Mouse (Mus musculus): Measurements from ENCODE around the gene Col25a1. TPM values are rescaled to one million over a fixed set of nuclear protein-coding genes. Genes with fewer than 3 reads are reported as not detected.

Col25a1 gene
- polyA plus RNA-seq, 2 experiments, result 14.2 to 15.3 TPM

GRCm38 (mm10) chr3:130090460-130090859 lies 40.8 kb upstream of the Col25a1 start:
- WGBS, result 87% methylated on average over 9 of the region's 9 CpGs
- DNase-seq (ENCODE audit: low spot score) (no peak), ATAC-seq (ENCODE audit: low FRiP score, low read depth) (no peak)
- Histone ChIP-seq H3K36me3 (ENCODE audit: control insufficient read depth, insufficient read depth, low read length) (no peaks in the 10 kb centered on the region), H3K27me3 (ENCODE audit: control insufficient read depth, insufficient read depth, low read length) (no peaks in the 10 kb centered on the region), H3K9ac (ENCODE audit: low read depth, low read length, severe bottlenecking) (no peak overlapping the region), H3K9me3 (ENCODE audit: control insufficient read depth, low read length) (no peaks in the 10 kb centered on the region), H3K4me2 (replicated peaks; ENCODE audit: low read depth, low read length, severe bottlenecking) (no peak overlapping the region), H3K27ac (replicated peaks; ENCODE audit: low read depth, low read length) (no peak overlapping the region), H3K4me1 (ENCODE audit: control insufficient read depth, insufficient read depth, low read length) (peaks cover 21% of the 10 kb centered on the region), H3K4me3 (replicated peaks; ENCODE audit: low read length) (no peak overlapping the region)
- TF ChIP-seq POLR2A (IDR thresholded peaks at IDR 0.05; ENCODE audit: borderline replicate concordance, extremely low read depth, insufficient read depth, insufficient read length), result no peak

- ATAC-seq (ENCODE audit: low FRiP score, low read depth), result no peak
- no peaks in the 10 kb centered on the region for H3K4me1 ChIP-seq (ENCODE audit: control insufficient read depth, insufficient read depth, low read length)
- H3K9ac ChIP-seq (ENCODE audit: low read depth, low read length, severe bottlenecking), result no peak overlapping the region
- no peak overlapping the region for H3K4me2 ChIP-seq (replicated peaks; ENCODE audit: low read depth, low read length, severe bottlenecking)
- H3K27ac ChIP-seq (replicated peaks; ENCODE audit: low read depth, low read length), result no peak overlapping the region
- H3K4me3 ChIP-seq (replicated peaks; ENCODE audit: low read length), result no peak overlapping the region
- H3K9me3 ChIP-seq (ENCODE audit: control insufficient read depth, low read length), result no peaks in the 10 kb centered on the region
- no peak for DNase-seq (ENCODE audit: low spot score)
- H3K27me3 ChIP-seq (ENCODE audit: control insufficient read depth, insufficient read depth, low read length), result no peaks in the 10 kb centered on the region
- no peak for TF ChIP-seq POLR2A (IDR thresholded peaks at IDR 0.05; ENCODE audit: borderline replicate concordance, extremely low read depth, insufficient read depth, insufficient read length)
- WGBS, result 75% methylated on average over 5 of the region's 5 CpGs
- no peaks in the 10 kb centered on the region for H3K36me3 ChIP-seq (ENCODE audit: control insufficient read depth, insufficient read depth, low read length)
These were observed 37.1 kb upstream of the Col25a1 start for GRCm38 (mm10) chr3:130094125-130094704.

GRCm38 (mm10) chr3:130095160-130095781 lies 36.0 kb upstream of the Col25a1 start:
- no peak overlapping the region for H3K4me2 ChIP-seq (replicated peaks; ENCODE audit: low read depth, low read length, severe bottlenecking)
- H3K4me3 ChIP-seq (replicated peaks; ENCODE audit: low read length), result no peak overlapping the region
- H3K9me3 ChIP-seq (ENCODE audit: control insufficient read depth, low read length), result no peaks in the 10 kb centered on the region
- DNase-seq (ENCODE audit: low spot score) (peak; percentile 70), ATAC-seq (ENCODE audit: low FRiP score, low read depth) (no peak)
- H3K36me3 ChIP-seq (ENCODE audit: control insufficient read depth, insufficient read depth, low read length), result no peaks in the 10 kb centered on the region
- WGBS, result 36% methylated on average over 5 of the region's 5 CpGs
- H3K27ac ChIP-seq (replicated peaks; ENCODE audit: low read depth, low read length), result no peak overlapping the region
- no peak overlapping the region for H3K9ac ChIP-seq (ENCODE audit: low read depth, low read length, severe bottlenecking)
- H3K4me1 ChIP-seq (ENCODE audit: control insufficient read depth, insufficient read depth, low read length), result no peaks in the 10 kb centered on the region
- no peaks in the 10 kb centered on the region for H3K27me3 ChIP-seq (ENCODE audit: control insufficient read depth, insufficient read depth, low read length)
- no peak for TF ChIP-seq POLR2A (IDR thresholded peaks at IDR 0.05; ENCODE audit: borderline replicate concordance, extremely low read depth, insufficient read depth, insufficient read length)

DNA sequence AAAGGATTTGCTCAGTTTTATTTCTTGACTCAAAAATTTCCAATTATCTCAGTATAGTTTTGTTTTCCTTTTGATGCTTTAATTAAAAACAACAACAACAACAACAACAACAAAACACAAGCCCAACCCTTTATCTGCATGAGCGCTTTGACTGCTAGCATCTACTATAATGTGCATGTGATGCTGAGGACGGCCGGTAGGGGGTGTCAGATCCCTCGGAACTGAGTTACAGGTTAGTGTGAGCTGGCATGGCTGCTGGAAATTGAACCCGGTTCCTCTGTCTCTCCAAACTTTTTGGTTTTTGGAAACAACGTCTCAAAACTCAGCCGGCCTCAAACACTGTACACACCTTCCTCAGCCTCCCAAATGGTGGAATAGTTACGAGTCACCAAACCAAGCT lies 27.8 kb upstream of the Col25a1 start:
- no peak overlapping the region for H3K4me3 ChIP-seq (replicated peaks; ENCODE audit: low read length)
- ATAC-seq (ENCODE audit: low FRiP score, low read depth) (no peak), DNase-seq (ENCODE audit: low spot score) (no peak)
- no peaks in the 10 kb centered on the region for H3K9me3 ChIP-seq (ENCODE audit: control insufficient read depth, low read length)
- no peak for TF ChIP-seq POLR2A (IDR thresholded peaks at IDR 0.05; ENCODE audit: borderline replicate concordance, extremely low read depth, insufficient read depth, insufficient read length)
- 69% methylated on average over 8 of the region's 8 CpGs for WGBS
- no peak overlapping the region for H3K27ac ChIP-seq (replicated peaks; ENCODE audit: low read depth, low read length)
- H3K4me1 ChIP-seq (ENCODE audit: control insufficient read depth, insufficient read depth, low read length), result peaks cover 5% of the 10 kb centered on the region; the same call in 1 of the 2 replicates
- no peak overlapping the region for H3K9ac ChIP-seq (ENCODE audit: low read depth, low read length, severe bottlenecking)
- H3K36me3 ChIP-seq (ENCODE audit: control insufficient read depth, insufficient read depth, low read length), result no peaks in the 10 kb centered on the region
- no peaks in the 10 kb centered on the region for H3K27me3 ChIP-seq (ENCODE audit: control insufficient read depth, insufficient read depth, low read length)
- H3K4me2 ChIP-seq (replicated peaks; ENCODE audit: low read depth, low read length, severe bottlenecking), result no peak overlapping the region

- TF ChIP-seq POLR2A (IDR thresholded peaks at IDR 0.05; ENCODE audit: borderline replicate concordance, extremely low read depth, insufficient read depth, insufficient read length), result no peak
- H3K9me3 ChIP-seq (ENCODE audit: control insufficient read depth, low read length), result no peaks in the 10 kb centered on the region
- H3K27ac ChIP-seq (replicated peaks; ENCODE audit: low read depth, low read length), result 0 out of 2 replicates have a peak overlapping the region, but pooled peaks have one; percentile 6
- H3K36me3 ChIP-seq (ENCODE audit: control insufficient read depth, insufficient read depth, low read length), result no peaks in the 10 kb centered on the region
- H3K4me2 ChIP-seq (replicated peaks; ENCODE audit: low read depth, low read length, severe bottlenecking), result peak overlapping the region; percentile 10
- no peaks in the 10 kb centered on the region for H3K27me3 ChIP-seq (ENCODE audit: control insufficient read depth, insufficient read depth, low read length)
- H3K4me3 ChIP-seq (replicated peaks; ENCODE audit: low read length), result 0 out of 2 replicates have a peak overlapping the region, but pooled peaks have one; percentile 6
- ATAC-seq (ENCODE audit: low FRiP score, low read depth) (0 out of 2 replicates have a peak, but pooled peaks have one; percentile 19), DNase-seq (ENCODE audit: low spot score) (no peak)
- 25% methylated on average over 9 of the region's 9 CpGs for WGBS
- H3K4me1 ChIP-seq (ENCODE audit: control insufficient read depth, insufficient read depth, low read length), result peaks cover 5% of the 10 kb centered on the region; the same call in 1 of the 2 replicates
- no peak overlapping the region for H3K9ac ChIP-seq (ENCODE audit: low read depth, low read length, severe bottlenecking)
These were observed 26.8 kb upstream of the Col25a1 start for GRCm38 (mm10) chr3:130104471-130104870.
